Mouse (Mus musculus): ENCODE measurements around the gene Rpl23. TPM values are rescaled to one million over a fixed set of nuclear protein-coding genes. Genes with fewer than 3 reads are reported as not detected.

Rpl23 gene
- total RNA-seq, 2 experiments from 2014 or later: 677 to 703 TPM

GRCm38 (mm10) chr11:97733689-97734088 lies 48.5 kb downstream of the Rpl23 start:
- no peak for DNase-seq
- intact Hi-C loops (cut with DNase I): no loop called here

- DNase-seq: no peak
- intact Hi-C loops (cut with DNase I): no loop called here
Measured at GRCm38 (mm10) chr11:97728730-97729129, 53.5 kb downstream of the Rpl23 start.

GRCm38 (mm10) chr11:97728311-97728710 lies 53.9 kb downstream of the Rpl23 start:
- intact Hi-C loops (cut with DNase I): no loop called here

More at GRCm38 (mm10) chr11:97728311-97728710, 53.9 kb downstream of the Rpl23 start:
- DNase-seq: no peak

Small RNA genes lying within 50 kb of the gene (microRNA-seq; reads per million reads assigned to microRNA genes)
- 0.24 to 0.35 reads per million in 2 experiments for gene Mir8102

Other genes with a start within 250 kb of the Rpl23 start
- under 1 TPM; 0.19 to 0.20 TPM for gene Srcin1, start 206.3 kb downstream of the Rpl23 start, total RNA-seq (2021)
- 1 to 10 TPM in 1 of 2 experiments, under 1 TPM in 1; 0.57 to 1.0 TPM for gene Epop, start 152.7 kb downstream of the Rpl23 start, total RNA-seq (2021)
- 10 to 100 TPM; 55.8 to 61.7 TPM for gene Mllt6, start 119.0 kb downstream of the Rpl23 start, total RNA-seq (2021)
- 100 to 1,000 TPM; 120 TPM for gene Cisd3, start 96.6 kb downstream of the Rpl23 start, total RNA-seq (2021)
- gene Pcgf2, start 81.9 kb downstream of the Rpl23 start, total RNA-seq (2021): 10 to 100 TPM; 21.4 to 21.7 TPM
- 100 to 1,000 TPM; 184 to 186 TPM for gene Psmb3, start 79.0 kb downstream of the Rpl23 start, total RNA-seq (2021)
- 10 to 100 TPM; 19.4 to 26.7 TPM for gene Pip4k2b, start 37.7 kb downstream of the Rpl23 start, total RNA-seq (2021)
- gene Cwc25, start 15.9 kb downstream of the Rpl23 start, total RNA-seq (2021): 10 to 100 TPM; 10.8 to 11.8 TPM
- not detected for gene 1700001P01Rik, start 6.5 kb downstream of the Rpl23 start, total RNA-seq (2021)
- gene Lasp1, start 16.6 kb upstream of the Rpl23 start, total RNA-seq (2021): 10 to 100 TPM; 74.9 to 76.4 TPM
- 1 to 10 TPM in 1 of 2 experiments, under 1 TPM in 1; 0.84 to 1.0 TPM for gene B230217C12Rik, start 58.3 kb upstream of the Rpl23 start, total RNA-seq (2021)
- under 1 TPM; 0.55 to 0.69 TPM for gene Fbxo47, start 101.7 kb upstream of the Rpl23 start, total RNA-seq (2021)
- gene Plxdc1, start 204.0 kb upstream of the Rpl23 start, total RNA-seq (2021): 1 to 10 TPM; 4.8 to 6.9 TPM
- gene Arl5c, start 213.7 kb upstream of the Rpl23 start, total RNA-seq (2021): 1 to 10 TPM; 1.6 to 1.7 TPM
- gene Cacnb1, start 240.6 kb upstream of the Rpl23 start, total RNA-seq (2021): 1 to 10 TPM; 7.4 to 8.0 TPM
- 100 to 1,000 TPM; 713 to 718 TPM for gene Rpl19, start 244.3 kb upstream of the Rpl23 start, total RNA-seq (2021)

Data from heart, postnatal 10 days (tissue).